In genomic region chr6:143049791-143050555, GRCm38 (mm10) we compare ENCODE assay signal across 11 mouse cellular contexts. TPM values are rescaled to one million over a fixed set of nuclear protein-coding genes. Genes with fewer than 3 reads are reported as not detected.
DNase-seq lines count a peak whose midpoint lies in the region; ATAC-seq lines count a peak whose summit lies in the region.
"Had no signal": no experiment of that assay in that cellular context is flagged by ENCODE, and none has a peak within 500 bp of the region (broad histone marks: within the 10 kb centered on the region; RNA-seq: fewer than 3 reads in every experiment).

No protein-coding gene starts in this region.

- ATAC-seq in heart, embryonic 11.5 days (replicated peaks; ENCODE audit: insufficient number of reproducible peaks, low FRiP score, low TSS enrichment): no peak
- ATAC-seq in neural tube, embryonic 13.5 days (ENCODE audit: low read depth): no peak
- ATAC-seq in liver, embryonic 13.5 days (ENCODE audit: low read depth): peak; percentile 47; the same call in 1 of the 2 replicates

- 71% methylated on average over 11 of the region's 11 CpGs for whole genome bisulfite sequencing in heart, embryonic 11.5 days (ENCODE audit: insufficient replicate concordance)
- 85% methylated on average over 11 of the region's 11 CpGs for WGBS in neural tube, embryonic 13.5 days
- 75% methylated on average over 11 of the region's 11 CpGs for WGBS in liver, embryonic 13.5 days (ENCODE audit: insufficient replicate concordance)
- 85% methylated on average over 11 of the region's 11 CpGs for WGBS in limb, embryonic 10.5 days

- H3K4me2 ChIP-seq in heart, embryonic 11.5 days: no peak overlapping the region
- no peak overlapping the region for H3K4me2 ChIP-seq in neural tube, embryonic 13.5 days
- no peak overlapping the region for H3K4me2 ChIP-seq in liver, embryonic 13.5 days

- no peak overlapping the region for H3K9ac ChIP-seq in heart, embryonic 11.5 days (ENCODE audit: low read depth, low read length)
- H3K9ac ChIP-seq in neural tube, embryonic 13.5 days: no peak overlapping the region
- no peak overlapping the region for H3K9ac ChIP-seq in liver, embryonic 13.5 days

- no peaks in the 10 kb centered on the region for H3K27me3 ChIP-seq in heart, embryonic 11.5 days (ENCODE audit: control insufficient read depth, insufficient read depth, low read length)
- no peaks in the 10 kb centered on the region for H3K27me3 ChIP-seq in neural tube, embryonic 13.5 days
- no peaks in the 10 kb centered on the region for H3K27me3 ChIP-seq in liver, embryonic 13.5 days
- H3K27me3 ChIP-seq in limb, embryonic 10.5 days (ENCODE audit: low read depth, poor library complexity, severe bottlenecking): no peaks in the 10 kb centered on the region

- H3K9me3 ChIP-seq in heart, embryonic 11.5 days (replicated peaks; ENCODE audit: control insufficient read depth, low read length): no peaks in the 10 kb centered on the region
- no peaks in the 10 kb centered on the region for H3K9me3 ChIP-seq in neural tube, embryonic 13.5 days
- no peaks in the 10 kb centered on the region for H3K9me3 ChIP-seq in liver, embryonic 13.5 days (replicated peaks)
- H3K9me3 ChIP-seq in limb, embryonic 10.5 days (replicated peaks): no peaks in the 10 kb centered on the region

- H3K27ac ChIP-seq in heart, embryonic 11.5 days (ENCODE audit: low read depth, low read length): no peak overlapping the region
- H3K27ac ChIP-seq in neural tube, embryonic 13.5 days (replicated peaks): 0 out of 2 replicates have a peak overlapping the region, but pooled peaks have one; percentile 3
- 0 out of 2 replicates have a peak overlapping the region, but pooled peaks have one; percentile 20 for H3K27ac ChIP-seq in liver, embryonic 13.5 days
- H3K27ac ChIP-seq in limb, embryonic 10.5 days: no peak overlapping the region

- intact Hi-C loops in left cerebral cortex, postnatal 25 days (cut with DNase I): no loop called here

- no peak overlapping the region for H3K4me3 ChIP-seq in heart, embryonic 11.5 days (ENCODE audit: low read depth, low read length)
- H3K4me3 ChIP-seq in neural tube, embryonic 13.5 days: no peak overlapping the region
- no peak overlapping the region for H3K4me3 ChIP-seq in liver, embryonic 13.5 days (replicated peaks)
- no peak overlapping the region for H3K4me3 ChIP-seq in limb, embryonic 10.5 days
- H3K4me3 ChIP-seq: myocyte had no signal

- peaks cover 3% of the 10 kb centered on the region; the same call in 1 of the 2 replicates for H3K36me3 ChIP-seq in heart, embryonic 11.5 days (ENCODE audit: control insufficient read depth, insufficient read depth, low read length)
- H3K36me3 ChIP-seq in neural tube, embryonic 13.5 days: peaks cover 64% of the 10 kb centered on the region
- peaks cover 55% of the 10 kb centered on the region for H3K36me3 ChIP-seq in liver, embryonic 13.5 days
- peaks cover 82% of the 10 kb centered on the region for H3K36me3 ChIP-seq in limb, embryonic 10.5 days

- no peaks in the 10 kb centered on the region for H3K4me1 ChIP-seq in heart, embryonic 11.5 days (ENCODE audit: control insufficient read depth, insufficient read depth, low read length)
- H3K4me1 ChIP-seq in neural tube, embryonic 13.5 days (replicated peaks): no peaks in the 10 kb centered on the region
- no peaks in the 10 kb centered on the region for H3K4me1 ChIP-seq in liver, embryonic 13.5 days (replicated peaks)
- H3K4me1 ChIP-seq in limb, embryonic 10.5 days: no peaks in the 10 kb centered on the region

- DNase-seq in heart, adult 8-10 months (ENCODE audit: low spot score): peak; percentile 11
- DNase-seq in neural tube, embryonic 10.5 days (ENCODE audit: extremely low spot score, low spot score): no peak
- no peak for DNase-seq in liver, embryonic 13.5 days
- DNase-seq in left cerebral cortex, postnatal 25 days (ENCODE audit: low spot score in 2 of 2): no peak
- DNase-seq in thymus, postnatal 10 days (ENCODE audit: low spot score in 2 of 2): no peak
- DNase-seq in limb, embryonic 10.5 days (ENCODE audit: low spot score): no peak
- DNase-seq: gastrocnemius, postnatal 10 days; right cerebral cortex, adult 18-20 months had no signal

RNA-seq across cellular contexts. Expression of gene C2cd5, which starts 50.0 kb away (rescaled TPM):
- 10 to 100 TPM; 13.3 to 15.3 (median 13.6) TPM for total RNA-seq in heart, adult 8-10 months (2022)
- 23.3 and 24.8 TPM in 2 replicates for polyA plus RNA-seq in heart, embryonic 11.5 days (2014; fragmentation: Nextera tagmentation; extraction: Ambion mirVana)
- 44.2 and 44.6 TPM in 2 replicates for polyA plus RNA-seq in neural tube, embryonic 13.5 days (2015; fragmentation: Nextera tagmentation; extraction: Ambion mirVana)
- polyA plus RNA-seq in liver, embryonic 13.5 days (2015; fragmentation: Nextera tagmentation; extraction: Ambion mirVana): 15.2 and 18.8 TPM in 2 replicates
- 100 to 1,000 TPM in 1 of 2 experiments, 10 to 100 TPM in 1; 79.8 to 102 TPM for total RNA-seq in left cerebral cortex, postnatal 25 days (2021)
- polyA plus RNA-seq in limb, embryonic 10.5 days (2016; fragmentation: Nextera tagmentation; extraction: Ambion mirVana): 45.3 and 46.1 TPM in 2 replicates

Comparison
In these comparisons a context has a peak if more than half of its experiments do, and no peak if none do; other contexts are left out.
1. H3K27ac ChIP-seq: peak in neural tube, embryonic 13.5 days (single experiment) and liver, embryonic 13.5 days (single experiment); none in heart, embryonic 11.5 days (single experiment) and limb, embryonic 10.5 days (single experiment).